In genomic region chr13:37541674-37542073, GRCm38 (mm10) we compare ENCODE assay signal across 8 mouse cellular contexts.
A peak's percentile ranks its signal among the peaks of the same experiment; 100 is the strongest.
DNase-seq lines count a peak whose midpoint lies in the region.

No protein-coding gene starts in this region.

- DNase-seq in CD4-positive helper T cell, adult 2 months (ENCODE audit: low read depth, low spot score) = peak; percentile 96
- peak; percentile 76 for DNase-seq in ZHBTc4 (ENCODE audit: low read depth, low spot score)
- peak; percentile 45 for DNase-seq in forelimb bud, embryonic 11.5 days (ENCODE audit: low read depth, low spot score)
- peak; percentile 70 for DNase-seq in hindbrain, embryonic 10.5 days (ENCODE audit: low spot score)
- peak; percentile 69 for DNase-seq in layer of hippocampus, adult 9-11 months
- peak; percentile 86 for DNase-seq in lung, postnatal 10 days
- peak; percentile 19 to 41 for DNase-seq in right cerebral cortex, adult 2 months (ENCODE audit: low spot score in 2 of 2)
- no peak for DNase-seq in urinary bladder, adult 18-20 months (ENCODE audit: low spot score in 2 of 2)

- peak overlapping the region; percentile 21 for H3K4me3 ChIP-seq in hindbrain, embryonic 10.5 days

- no peaks in the 10 kb centered on the region for H3K36me3 ChIP-seq in hindbrain, embryonic 10.5 days

- H3K27me3 ChIP-seq in hindbrain, embryonic 10.5 days (ENCODE audit: insufficient read depth, poor library complexity, severe bottlenecking) = no peaks in the 10 kb centered on the region

- WGBS in hindbrain, embryonic 10.5 days = 8% methylated on average over 6 of the region's 6 CpGs

- peak overlapping the region; percentile 81 for H3K27ac ChIP-seq in hindbrain, embryonic 10.5 days

- no peaks in the 10 kb centered on the region for H3K9me3 ChIP-seq in hindbrain, embryonic 10.5 days

- peaks cover 27% of the 10 kb centered on the region for H3K4me1 ChIP-seq in hindbrain, embryonic 10.5 days (replicated peaks)

Comparison
In these comparisons a context has a peak if more than half of its experiments do, and no peak if none do; other contexts are left out.
1. DNase-seq: peak in CD4-positive helper T cell, adult 2 months (single experiment), ZHBTc4 (single experiment), forelimb bud, embryonic 11.5 days (single experiment), hindbrain, embryonic 10.5 days (single experiment), layer of hippocampus, adult 9-11 months (single experiment), lung, postnatal 10 days (single experiment) and right cerebral cortex, adult 2 months (2 of 2); none in urinary bladder, adult 18-20 months (0 of 2).